Mouse (Mus musculus): ENCODE data around the gene Ccdc43.
"Not testable (repeated sequence)": the region's sequence is repeated elsewhere in the genome, so short reads cannot be mapped to it uniquely, and the experiment has no call there.

Gene Ccdc43

DNA sequence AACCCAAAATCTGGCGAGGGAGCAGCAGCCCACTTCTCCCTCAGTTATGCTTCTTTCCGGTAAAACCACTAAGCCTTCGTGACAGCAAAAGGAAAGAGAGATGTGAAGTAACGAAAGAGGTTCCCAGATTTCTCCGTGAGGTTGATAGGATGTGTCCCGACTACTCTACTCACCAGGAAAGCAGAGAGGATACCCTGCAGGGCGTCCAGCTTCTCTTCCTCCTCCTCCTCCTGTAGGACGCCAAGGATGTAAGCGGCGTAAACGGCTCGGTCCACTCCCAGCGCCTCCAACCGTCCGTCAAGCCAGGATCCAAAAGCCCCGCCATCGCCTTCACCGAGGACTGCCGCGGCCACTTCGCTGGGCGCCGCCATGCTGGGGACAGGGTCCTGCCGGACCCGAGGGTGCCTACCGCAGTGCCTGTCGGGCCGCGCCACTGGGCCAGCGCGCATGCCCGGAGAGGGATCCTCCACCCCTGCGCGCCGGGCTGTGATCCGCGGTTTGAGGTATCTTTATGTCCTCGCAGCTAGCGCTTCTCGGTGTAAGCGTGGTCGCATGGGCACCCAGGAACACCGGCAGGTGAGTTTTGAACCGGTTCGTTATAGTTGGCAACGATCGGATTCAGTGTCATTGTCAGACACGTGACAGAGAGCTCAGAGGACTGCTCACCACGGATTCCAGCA lies at the start of gene Ccdc43:
TSS of gene Ccdc43 (minus strand) at position 445 of the 680 bp plus-strand sequence.
- DNase-seq, result peak; percentile 94 to 95

GRCm38 (mm10) chr11:102744746-102745145 lies 47.2 kb upstream of the Ccdc43 start:
- no peak for DNase-seq

DNA sequence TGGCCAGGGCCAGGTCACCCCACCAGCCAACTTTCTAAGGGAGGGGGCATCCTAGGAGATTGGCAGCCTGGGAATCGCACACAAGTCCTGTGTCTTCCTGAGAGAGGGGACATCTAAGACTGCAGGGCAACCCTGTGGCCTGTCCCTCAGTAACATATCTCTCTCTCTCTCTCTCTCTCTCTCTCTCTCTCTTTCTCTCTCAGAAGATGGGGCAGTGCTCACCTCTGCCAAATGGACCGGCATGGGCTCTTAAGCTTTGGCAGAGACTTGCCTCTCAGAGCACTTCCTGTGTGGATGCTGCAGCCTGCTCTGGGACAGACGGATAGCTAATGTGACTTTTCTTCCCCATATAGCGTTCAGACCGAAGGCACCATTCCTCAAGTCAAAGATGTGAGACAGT lies 45.3 kb upstream of the Ccdc43 start:
- DNase-seq, result no peak

DNA sequence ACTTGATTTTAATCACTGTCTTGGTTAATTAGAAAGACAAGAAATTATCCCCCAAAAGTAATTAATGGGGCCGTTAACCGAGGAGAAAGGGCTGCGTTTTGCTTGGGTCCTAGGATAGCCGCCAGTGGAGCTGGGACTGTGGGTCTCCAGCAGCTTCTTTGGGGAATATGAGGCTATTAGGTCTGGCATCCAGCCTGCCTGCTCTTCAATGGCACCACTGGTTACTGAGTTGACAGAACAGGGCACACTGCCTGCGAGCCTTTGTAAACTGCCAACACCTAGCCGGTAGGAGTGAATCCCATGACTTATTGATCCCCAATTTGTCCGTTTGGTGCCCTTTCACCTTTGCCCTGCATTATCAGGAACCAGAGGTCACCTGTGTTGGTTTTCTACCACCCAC lies 44.5 kb upstream of the Ccdc43 start:
- DNase-seq, result no peak

- DNase-seq, result no peak
Observed at GRCm38 (mm10) chr11:102741129-102741950, 43.8 kb upstream of the Ccdc43 start.

- no peak for DNase-seq
Observed at GRCm38 (mm10) chr11:102740634-102741033, 43.1 kb upstream of the Ccdc43 start.

DNA sequence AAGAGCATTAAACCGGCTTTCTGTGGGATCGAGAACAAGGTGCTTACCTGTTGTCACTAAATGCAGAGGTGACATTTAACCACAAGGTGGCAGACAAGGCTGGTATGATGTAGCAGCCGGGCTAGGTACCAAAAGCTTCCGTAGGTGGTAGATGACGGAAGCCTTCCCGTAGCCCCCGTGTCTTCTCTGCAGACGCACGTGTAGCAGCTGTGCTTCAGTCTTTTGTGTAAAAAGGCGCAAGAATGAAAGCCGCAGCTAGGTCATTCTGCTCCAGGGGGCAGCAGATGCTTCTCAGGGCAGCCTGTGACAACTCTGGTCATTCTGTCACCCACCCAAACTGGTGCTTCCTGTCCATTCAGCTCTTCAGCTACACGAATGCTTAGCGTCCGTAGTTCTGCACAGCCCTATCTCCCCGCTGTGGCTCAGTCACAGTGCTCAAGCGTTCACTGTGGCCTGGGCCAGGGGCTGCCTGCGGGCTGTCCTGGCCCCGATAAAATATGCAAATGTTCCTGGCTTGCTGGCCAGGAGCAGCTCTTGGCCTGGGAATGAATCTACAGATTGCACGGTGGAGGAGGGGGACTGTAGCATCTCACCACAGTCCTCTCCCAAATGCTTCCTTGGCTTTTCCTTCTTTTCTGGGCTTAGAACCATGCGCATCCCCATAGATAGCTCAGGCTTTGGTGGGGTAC lies 41.8 kb upstream of the Ccdc43 start:
- DNase-seq, result peak; percentile 45 to 55

DNA sequence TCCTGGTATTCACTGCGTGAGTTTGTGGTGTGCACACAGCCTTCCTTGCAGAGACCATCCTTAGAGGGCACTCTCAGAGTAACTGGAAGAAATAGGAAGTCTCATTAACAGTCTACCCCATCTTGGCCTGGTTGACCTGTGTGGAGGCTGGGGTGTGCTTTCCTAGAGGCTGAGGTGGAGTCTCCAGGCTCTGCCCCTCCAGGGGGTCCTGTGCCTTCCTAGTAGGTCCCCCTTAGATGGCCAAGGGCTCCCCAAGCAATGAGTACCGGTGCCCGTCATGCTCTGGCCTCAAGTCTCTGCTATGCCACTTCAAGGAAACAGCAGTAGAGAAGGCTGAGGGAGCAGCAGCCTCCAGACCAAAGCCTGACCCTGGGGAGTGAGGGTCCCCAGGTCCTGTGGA lies 40.5 kb upstream of the Ccdc43 start:
- no peak for DNase-seq

- no peak for DNase-seq
Observed at GRCm38 (mm10) chr11:102734961-102735360, 37.4 kb upstream of the Ccdc43 start.

- DNase-seq, result no peak
Observed at GRCm38 (mm10) chr11:102733146-102733545, 35.6 kb upstream of the Ccdc43 start.

DNA sequence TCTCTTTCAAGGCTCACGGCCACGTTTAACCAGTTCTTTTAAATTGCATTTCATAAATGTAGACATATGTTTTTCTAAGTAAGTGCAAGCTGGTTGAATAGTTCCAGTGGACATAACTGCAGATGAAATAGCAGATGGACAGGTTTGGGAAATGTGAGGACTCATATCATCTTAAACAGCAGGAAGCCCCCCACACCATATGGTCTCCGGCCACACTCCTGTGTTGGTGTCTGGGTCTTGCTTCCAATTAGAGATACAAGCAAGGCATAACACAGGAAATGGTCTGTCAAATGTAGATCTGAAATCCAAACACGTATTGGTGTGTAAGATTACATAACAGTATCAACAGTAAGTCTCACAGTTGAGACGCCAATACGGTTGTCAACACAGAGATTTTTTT lies 33.8 kb upstream of the Ccdc43 start:
- no peak for DNase-seq

DNA sequence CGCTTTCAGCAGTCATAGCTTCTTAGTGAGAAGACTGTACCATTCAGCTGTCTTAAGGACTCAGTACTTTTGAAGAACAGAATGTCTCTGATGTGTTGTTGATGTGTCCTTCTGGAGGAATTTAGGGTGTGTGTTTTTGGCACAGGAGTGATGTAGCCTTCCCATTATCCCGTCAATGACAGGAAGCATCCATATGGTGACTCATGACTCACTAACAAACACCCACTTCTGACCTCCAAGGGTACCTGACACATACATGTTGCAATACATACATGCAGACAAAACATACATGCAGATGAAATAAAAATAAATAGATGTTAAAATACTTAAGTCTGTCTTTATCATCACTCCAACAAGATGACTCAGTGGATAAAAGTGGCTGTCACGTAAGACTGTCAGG lies 32.3 kb upstream of the Ccdc43 start:
- DNase-seq, result no peak

DNA sequence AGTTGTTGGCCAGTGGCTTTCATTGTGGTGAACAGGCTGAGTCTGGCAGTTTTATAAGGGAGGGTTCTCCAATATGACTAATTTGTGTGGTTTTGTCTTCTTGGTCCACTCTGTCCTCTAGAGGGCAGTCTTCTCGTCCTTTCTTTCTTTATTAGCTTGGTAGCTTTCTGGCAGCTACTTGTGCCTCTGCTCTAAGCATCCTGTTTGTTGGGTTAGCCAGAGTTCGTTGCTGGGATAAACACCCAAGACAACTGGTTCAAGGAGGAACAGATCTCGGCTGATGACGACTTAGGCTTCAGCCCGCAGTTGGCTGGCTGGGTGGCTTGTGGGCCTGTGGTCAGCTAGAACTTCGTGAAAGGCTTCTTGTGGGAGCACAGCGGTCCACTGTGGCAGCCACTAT lies 31.0 kb upstream of the Ccdc43 start:
- DNase-seq, result peak; percentile 32 to 35

DNA sequence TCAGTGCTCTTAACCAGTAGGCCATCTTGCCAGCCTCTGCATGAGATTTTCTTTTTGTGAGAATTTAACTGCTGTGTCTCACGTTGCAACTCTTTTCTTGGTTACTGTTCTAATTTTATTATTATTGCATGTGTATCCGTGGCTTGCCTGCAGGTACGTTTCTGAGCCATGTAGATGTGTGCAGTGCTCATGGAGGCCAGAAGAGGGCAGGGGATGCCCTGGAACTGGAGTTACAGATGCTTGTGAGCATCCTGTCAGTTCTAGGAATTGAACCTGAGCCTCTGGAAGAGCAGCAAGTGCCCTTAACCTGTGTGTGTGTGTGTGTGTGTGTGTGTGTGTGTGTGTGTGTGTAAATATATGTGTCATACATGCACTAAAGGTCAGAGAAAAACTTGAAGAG lies 28.0 kb upstream of the Ccdc43 start:
- peak in 1 of 2 experiments; percentile 6 for DNase-seq

DNA sequence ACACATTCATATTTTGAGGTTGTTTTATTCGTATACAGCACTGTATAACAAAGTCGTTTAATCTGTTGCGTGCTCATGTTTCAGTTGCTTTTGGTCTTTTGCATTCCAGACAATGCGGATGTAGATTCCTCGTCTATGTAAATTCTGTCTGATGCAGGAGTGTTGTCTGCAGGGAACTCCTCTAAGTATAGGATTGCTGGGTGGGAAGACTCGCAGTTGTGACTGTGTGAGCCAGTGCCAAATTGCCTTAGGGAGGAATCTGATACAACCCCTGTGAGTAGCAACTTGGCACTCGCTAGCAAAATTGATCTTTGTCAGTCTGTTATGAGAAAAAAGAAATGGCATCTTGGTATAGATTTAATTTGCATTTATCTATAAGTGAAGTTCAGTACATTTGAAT lies 18.6 kb upstream of the Ccdc43 start:
- DNase-seq, result no peak

DNA sequence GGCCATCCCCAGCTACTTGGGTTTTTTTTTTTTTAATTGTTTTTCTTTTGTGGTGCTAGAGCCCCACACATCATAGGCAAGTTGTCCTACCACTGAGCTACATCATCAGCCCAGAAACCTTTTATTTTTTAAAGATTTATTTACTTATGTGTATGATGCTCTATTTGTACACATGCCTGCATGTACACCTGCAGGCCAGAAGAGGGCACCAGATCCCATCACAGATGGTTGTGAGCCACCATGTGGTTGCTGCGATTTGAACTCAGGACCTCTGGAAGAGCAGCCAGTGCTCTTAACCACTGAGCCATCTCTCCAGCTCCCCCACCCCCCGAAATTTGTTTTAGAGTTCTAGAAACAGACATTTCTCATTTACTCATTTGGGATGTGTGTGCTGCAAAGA lies 17.0 kb upstream of the Ccdc43 start:
- not testable (repeated sequence) for DNase-seq

GRCm38 (mm10) chr11:102712411-102712810 lies 14.8 kb upstream of the Ccdc43 start:
- no peak for DNase-seq

- not testable (repeated sequence) for DNase-seq
Observed at GRCm38 (mm10) chr11:102702206-102702605, 4.6 kb upstream of the Ccdc43 start.

DNA sequence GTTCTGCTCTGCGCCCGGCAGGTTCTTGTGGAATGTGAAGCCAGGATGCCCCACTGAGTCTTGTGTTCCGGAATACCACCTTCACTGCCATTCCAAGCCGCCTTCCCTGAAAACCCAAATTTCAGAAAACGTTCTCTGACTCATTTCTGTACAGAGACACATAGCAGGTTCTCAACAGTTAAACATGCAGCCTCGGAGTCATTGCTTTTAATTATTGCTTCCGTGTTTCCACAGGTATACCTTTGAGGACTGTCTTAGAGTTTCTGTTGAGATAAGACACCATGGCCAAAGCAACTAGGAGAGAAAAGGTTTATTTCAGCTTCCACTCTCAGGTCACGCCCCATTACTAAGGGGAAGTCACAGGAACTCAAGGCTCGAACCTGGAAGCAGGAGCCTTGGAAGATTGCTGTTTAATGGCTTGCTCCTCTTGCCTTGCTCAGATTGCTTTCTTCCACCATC lies 465 bp upstream of the Ccdc43 start:
- DNase-seq, result peak in 1 of 2 experiments; percentile 6

DNA sequence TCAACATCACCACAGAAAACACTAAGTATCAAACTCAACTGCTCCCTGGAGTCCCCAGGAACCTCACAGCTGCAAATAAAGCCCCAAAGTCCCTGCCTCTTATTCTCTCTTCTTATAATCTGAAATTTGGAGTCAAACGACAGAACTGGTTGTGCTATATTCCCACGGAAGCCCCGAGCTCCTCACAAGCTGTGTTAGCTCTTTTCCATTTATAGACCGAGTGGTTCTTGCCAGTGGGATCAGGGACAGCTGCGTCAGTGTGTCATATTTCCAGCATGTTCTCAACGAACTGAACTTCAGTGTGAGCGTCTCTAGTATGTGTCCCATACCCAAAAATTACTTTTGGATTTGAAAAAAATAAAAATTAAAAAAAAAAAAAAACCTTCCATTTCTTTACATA lies 2.3 kb downstream of the Ccdc43 start:
- DNase-seq, result no peak

DNA sequence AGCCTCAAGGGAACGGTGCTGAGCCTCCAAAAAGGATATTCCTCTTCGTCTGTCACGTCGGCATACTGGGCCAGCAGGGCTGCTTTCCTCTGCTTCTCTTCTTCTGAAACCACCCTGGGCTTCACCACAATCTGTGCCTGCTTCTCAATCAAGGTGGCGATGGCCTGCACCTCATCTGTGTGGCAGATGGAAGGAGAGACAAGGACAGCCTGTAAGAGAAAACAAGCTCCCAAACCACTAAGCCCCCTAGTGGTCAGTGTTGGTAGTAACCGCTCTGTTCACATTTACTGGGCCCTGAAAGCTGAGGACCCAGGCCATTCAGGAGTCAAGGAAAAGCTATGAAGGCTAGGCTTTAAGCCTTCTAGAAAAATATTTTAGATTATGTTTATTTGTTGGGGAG lies 7.4 kb downstream of the Ccdc43 start:
- DNase-seq, result peak; percentile 81 to 83

DNA sequence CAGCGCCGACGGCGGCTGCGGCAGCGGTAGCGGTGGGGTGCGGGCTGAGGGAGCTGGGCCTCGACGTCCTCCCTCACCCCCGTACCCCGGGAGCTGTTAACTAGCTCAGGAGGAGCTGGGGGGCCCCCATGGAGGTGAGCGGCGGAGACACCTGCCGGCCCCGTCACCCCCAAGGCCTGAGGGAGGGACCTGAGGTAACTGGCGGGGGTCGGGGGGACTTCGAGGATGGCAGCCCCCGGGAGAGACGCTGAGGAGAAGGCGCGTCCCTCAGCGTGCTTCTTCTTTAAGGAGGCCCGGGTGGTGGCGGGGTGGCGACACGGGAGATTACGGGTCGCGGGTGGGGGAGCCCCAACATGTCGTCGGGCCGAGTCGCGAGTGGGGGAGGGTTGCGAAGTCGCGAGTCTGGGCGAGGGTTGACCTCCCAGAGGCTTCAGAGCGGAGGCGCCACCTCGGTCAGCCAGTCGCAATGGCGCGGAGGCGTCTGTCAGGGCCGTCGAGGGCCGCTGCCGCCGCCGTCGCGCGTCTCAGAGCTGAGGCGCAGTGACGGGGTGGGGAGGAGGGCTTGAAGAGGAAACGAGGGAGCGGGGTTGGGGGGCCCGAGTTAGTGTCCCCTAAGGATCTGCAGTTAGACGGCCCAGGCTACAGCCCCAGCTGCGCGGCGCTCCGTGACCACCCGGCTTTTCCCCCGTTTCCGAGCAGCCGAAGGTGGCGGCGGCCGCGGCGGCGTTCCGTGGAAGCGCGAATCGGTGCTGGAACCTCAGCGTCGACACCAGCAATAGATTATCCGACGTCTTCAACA lies 31.7 kb downstream of the Ccdc43 start:
- no peak for DNase-seq

GRCm38 (mm10) chr11:102665151-102665550 lies 32.4 kb downstream of the Ccdc43 start:
- no peak for DNase-seq

Data from B cell, adult 2 months (primary cell).